Mouse (Mus musculus) heart, adult 9 months (tissue): ENCODE results near the gene Gm17455.

ENCODE experiments used
- DNase-seq, 2 experiments: peaks; one replicate each; pipeline ENCODE4 v3.0.0; 2022; ENCODE audit warnings: low spot score in 2 of 2

Gene Gm17455

DNA sequence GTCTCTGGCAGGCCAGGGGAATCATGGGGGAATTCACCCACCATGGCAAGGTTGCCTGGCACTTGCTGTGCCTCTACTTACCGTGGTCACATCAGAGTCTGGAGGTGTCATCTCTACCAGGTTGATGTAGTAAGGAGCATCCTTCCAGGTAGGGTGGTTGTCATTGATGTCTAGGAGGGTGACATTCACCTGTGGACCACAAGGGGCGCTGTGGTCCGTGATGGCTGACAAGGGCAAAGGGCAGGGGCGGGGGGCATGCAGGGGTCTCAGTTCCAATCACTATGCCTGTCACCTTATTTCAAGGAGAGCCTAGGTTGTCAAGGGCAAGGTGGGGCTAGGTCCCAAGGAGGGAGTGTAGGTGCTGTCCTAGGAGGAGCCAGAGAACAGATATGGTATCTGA is 20.1 kb downstream of the Gm17455 start:
- DNase-seq, result no peak

DNA sequence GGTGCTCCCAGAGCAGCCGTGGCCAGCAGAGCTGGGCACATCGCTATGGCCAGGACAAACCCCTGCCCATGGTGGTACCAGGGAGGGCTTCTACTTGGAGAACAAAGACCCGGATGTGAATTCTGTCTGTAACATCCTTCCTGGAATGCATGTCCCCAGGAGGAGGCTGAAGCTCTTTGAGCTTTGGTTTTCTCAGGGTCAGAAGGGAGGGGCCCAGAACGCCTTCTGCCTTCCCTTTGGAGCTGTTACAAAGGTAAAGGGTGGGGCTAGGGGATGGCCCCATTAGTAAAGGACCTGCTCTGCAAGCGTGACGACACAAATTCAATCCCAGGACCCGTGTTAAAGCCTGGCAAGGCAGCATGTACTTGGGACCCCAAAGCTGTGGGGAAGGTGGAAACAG is 23.2 kb downstream of the Gm17455 start:
- DNase-seq, result no peak

DNA sequence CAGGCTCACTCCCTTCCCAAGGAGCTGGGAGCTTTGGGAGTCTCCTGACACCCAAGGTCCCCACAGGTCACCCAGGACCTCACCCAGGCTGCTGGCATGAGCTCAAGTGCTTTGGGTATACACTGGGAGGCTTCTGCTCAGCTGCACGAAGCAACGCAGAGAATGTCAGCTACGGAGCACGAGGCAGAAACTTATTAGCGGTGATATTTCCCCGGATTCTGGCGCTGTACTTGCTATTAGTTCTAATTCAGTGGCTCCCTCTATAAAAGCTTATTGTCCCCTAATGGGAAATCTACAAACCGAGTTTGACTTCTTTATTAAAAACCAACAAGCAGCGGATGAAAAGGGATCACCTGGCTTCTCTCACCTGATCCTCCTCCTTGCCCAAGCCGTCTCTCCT is 30.5 kb downstream of the Gm17455 start:
- DNase-seq, result no peak

DNA sequence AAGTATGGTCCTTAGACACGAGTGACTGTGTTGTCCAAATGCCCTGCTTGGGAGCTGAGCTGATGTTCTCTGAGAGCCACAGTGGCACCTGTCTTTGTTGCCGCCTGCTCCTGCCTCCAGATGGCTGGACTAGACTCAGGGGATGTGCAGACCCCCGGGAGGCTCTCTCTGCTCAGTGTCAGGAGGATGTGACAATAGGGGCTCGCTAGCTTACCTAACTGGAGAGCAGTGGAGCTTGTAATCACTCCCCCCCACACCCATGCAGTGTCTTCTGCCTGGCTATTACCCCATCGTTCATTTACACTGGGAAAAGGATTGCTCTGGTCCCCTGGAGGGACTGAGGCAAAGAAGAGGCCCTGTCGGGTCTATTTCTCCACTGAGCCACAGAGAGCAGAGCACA is 31.1 kb downstream of the Gm17455 start:
- DNase-seq, result no peak

DNA sequence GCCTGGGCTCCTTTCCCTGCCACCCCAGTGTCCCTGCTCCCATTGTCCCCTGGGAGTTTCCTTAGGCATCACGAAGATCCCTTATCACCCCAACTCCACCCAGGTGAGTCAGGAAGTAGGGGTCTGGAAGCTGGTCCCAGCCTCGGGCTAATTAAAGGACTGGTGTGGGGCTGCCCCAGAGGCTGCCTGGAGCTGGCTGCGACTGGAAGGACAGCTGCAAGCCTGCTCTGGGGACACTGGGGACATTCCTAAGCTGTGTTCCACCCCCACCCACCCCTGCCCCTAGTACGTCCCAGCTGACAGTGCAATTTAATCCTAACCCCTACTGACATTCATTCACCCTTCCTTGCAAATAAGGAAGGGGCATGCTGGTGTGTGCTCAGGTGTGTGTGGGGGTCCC is 33.2 kb downstream of the Gm17455 start:
- no peak for DNase-seq

DNA sequence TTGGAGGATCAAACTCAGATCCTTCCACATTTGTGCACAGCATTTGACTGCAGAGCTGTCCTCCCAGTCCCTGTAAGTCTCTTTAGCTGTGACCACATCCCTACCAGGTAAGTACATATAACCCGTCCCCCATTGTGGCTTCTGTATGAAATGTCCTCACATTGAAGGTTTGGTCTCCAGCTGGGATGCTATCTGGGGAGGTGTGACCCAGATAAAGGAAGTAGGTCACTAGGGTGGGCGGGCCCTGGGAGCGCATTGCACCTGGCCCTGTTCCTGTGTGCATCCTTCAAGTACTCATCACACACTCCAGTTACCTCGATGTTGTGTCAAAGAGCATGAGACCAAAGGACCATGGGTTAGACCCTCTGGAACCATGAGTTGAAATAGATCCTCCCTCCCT is 42.8 kb downstream of the Gm17455 start:
- no peak for DNase-seq

DNA sequence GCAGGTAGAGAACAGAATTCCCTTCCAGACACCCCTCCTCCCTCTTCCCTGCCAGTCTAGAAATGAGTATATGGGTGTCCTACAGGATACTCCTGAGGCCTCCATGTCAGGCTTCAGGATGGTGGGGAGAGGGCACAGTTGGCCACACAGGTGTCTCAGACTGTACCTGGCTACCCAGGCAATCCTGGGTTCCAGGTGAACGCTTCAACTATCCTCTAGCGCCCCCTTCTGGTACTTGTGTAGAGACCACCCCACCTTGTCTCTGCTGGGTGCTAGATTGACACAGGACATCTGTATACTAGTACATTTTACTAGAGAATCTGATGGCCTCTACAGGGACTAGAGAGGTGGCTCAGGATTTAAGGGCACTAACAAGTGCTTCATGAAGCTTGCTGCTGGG is 43.6 kb downstream of the Gm17455 start:
- no peak for DNase-seq

DNA sequence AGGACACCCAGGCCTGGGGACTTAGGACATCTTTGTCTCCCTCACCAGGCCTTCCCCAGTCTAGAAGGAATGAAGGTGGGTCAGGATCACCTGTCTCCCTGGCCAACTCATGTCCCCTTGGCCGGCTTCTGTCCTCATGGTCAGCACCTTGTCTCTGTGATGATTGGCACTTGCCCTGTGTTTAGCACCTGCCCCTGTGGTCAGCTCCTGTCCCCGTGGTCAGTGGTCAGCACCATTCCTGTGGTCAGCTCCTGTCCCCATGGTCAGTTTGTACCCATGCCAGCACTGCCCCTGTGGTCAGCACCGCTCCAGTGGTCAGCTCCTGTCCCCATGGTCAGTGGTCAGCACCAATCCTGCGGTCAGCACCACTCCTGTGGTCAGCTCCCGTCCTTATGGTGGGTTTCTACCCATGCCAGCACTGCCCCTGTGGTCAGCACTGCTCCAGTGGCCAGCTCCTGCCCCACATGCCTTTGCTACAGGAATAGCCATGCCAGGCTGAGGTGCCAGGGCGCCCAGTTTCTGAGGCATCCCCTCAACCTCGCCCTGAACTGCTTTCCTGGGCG is 45.6 kb downstream of the Gm17455 start:
- DNase-seq, result peak in 1 of 2 experiments; percentile 1

DNA sequence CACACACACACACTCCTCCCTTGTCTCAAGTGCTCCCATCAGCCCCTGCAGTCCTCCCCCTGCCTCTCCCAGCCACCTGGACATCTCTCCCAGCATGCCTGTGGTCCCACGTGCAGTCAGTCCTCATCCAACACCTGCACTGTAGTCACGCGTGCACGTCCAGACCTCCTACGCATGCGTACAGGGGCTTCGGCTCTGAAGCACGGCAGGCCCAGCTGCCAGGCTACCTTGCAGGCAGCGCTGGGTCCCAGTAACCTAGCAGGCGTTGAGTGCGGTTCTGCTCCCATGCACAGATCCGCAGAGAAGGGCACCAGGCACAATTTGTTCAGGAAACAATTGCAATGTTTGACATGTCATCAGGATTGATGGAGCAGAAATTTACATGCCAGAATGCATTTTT is 47.7 kb downstream of the Gm17455 start:
- DNase-seq, result no peak
